Mouse (Mus musculus) neural tube, embryonic 12.5 days (tissue): ENCODE data around the gene Banf2. TPM values are rescaled to one million over a fixed set of nuclear protein-coding genes. Genes with fewer than 3 reads are reported as not detected.

Experiments used
- ATAC-seq: fragments of 200-750 bp; cut with Nextera tagmentation; 2 replicates; pipeline ENCODE4 v1.8.0; 2017; ENCODE audit warnings: low read depth, mild to moderate bottlenecking, moderate TSS enrichment, moderate library complexity; ENCODE audit not compliant: low FRiP score
- H3K27ac ChIP-seq: fragments of 300-500 bp; sonication (generic); 2 replicates; pipeline ENCODE4 v1.5.1; 2016
- H3K27me3 ChIP-seq: fragments of 300-500 bp; sonication (generic); replicated peaks from 2 replicates; pipeline ENCODE4 v1.6.1; 2016; ENCODE audit warnings: mild to moderate bottlenecking
- H3K36me3 ChIP-seq: fragments of 300-500 bp; sonication (generic); 2 replicates; pipeline ENCODE4 v1.6.1; 2016; ENCODE audit warnings: mild to moderate bottlenecking
- H3K4me1 ChIP-seq: fragments of 300-500 bp; sonication (generic); 2 replicates; pipeline ENCODE4 v1.6.1; 2016
- H3K4me2 ChIP-seq: fragments of 300-500 bp; sonication (generic); replicated peaks from 2 replicates; pipeline ENCODE4 v1.6.1; 2016; ENCODE audit warnings: mild to moderate bottlenecking
- H3K4me3 ChIP-seq: fragments of 300-500 bp; sonication (generic); 2 replicates; pipeline ENCODE4 v1.5.1; 2016
- H3K9ac ChIP-seq: fragments of 300-500 bp; sonication (generic); 2 replicates; pipeline ENCODE4 v1.6.1; 2016; ENCODE audit warnings: mild to moderate bottlenecking
- H3K9me3 ChIP-seq: fragments of 300-500 bp; sonication (generic); 2 replicates; pipeline ENCODE4 v1.6.1; 2016; ENCODE audit warnings: mild to moderate bottlenecking
- WGBS: fragments of 180-500 bp; shearing (Covaris S2); methylation state at CpG from one replicate; pipeline ENCODE4 v1.1.7; 2016; 5-methylcytosine and 5-hydroxymethylcytosine counted together
- polyA plus RNA-seq: library from polyadenylated mRNA; unstranded; fragments of >200 nt; fragmentation: Nextera tagmentation; extraction: Ambion mirVana; gene quantifications from 2 replicates; pipeline ENCODE4 v1.2.1, GENCODE M21; 2016

Gene Banf2
- polyA plus RNA-seq, result not detected in 2 replicates

DNA sequence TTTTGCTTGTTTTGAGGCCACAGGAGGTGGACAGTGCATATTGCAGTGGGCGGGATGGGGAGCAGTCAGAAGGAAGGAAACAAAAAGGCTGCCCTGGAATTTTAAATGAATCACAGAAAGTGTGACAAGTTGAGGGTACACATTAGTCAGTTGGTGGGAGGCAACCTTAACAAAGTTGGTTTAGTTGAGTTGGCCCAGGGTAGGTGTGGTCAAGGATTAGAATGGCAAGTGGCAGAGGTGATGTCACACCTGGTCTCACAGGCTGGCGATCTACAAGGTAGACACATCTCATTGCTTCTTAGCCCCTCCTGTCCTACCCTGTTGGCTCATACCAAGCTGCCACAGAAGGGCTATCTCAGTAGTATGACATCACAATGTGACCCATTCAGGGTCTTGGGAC is at the start of gene Banf2:
TSS of gene Banf2 (plus strand) at position 396 of the 400 bp plus-strand sequence.
- no peak for ATAC-seq
- Histone ChIP-seq H3K4me2 (no peak within 1 kb of the TSS), H3K4me1 (no peaks in the 10 kb centered on the region), H3K4me3 (no peak within 1 kb of the TSS), H3K9ac (no peak within 1 kb of the TSS), H3K9me3 (no peaks in the 10 kb centered on the region), H3K27ac (no peak within 1 kb of the TSS), H3K27me3 (no peaks in the 10 kb centered on the region), H3K36me3 (no peaks in the 10 kb centered on the region)
- 88% methylated on average over 2 of the region's 2 CpGs for WGBS

DNA sequence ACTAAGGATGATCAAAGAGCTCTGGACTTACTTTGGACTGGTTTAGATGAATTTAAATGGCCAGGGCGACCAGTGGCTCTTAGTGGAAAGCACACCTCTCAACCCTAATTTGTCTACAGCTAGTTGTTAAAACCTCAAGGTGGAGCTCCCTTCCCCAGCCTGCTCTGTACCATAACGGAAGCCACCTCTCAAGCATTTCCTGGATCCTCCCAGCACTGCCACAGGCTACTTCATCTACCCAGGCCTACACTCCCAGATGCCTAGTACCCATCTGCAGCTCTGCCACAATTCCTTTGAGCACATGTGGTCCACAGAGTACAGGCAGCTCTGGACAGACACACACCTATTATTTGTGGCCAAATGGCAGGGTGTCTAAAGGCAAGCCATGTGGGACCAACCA is 49.4 kb upstream of the Banf2 start:
- H3K4me2 ChIP-seq, result no peak overlapping the region
- no peak for ATAC-seq
- H3K4me1 ChIP-seq, result peaks cover 5% of the 10 kb centered on the region; the same call in 1 of the 2 replicates
- WGBS, result 80% methylated on average over 2 of the region's 2 CpGs
- H3K36me3 ChIP-seq, result 0 out of 2 replicates have a peak, but pooled peaks cover 4% of the 10 kb centered on the region
- no peak overlapping the region for H3K27ac ChIP-seq
- H3K27me3 ChIP-seq, result no peaks in the 10 kb centered on the region
- no peak overlapping the region for H3K9ac ChIP-seq
- H3K4me3 ChIP-seq, result no peak overlapping the region
- no peaks in the 10 kb centered on the region for H3K9me3 ChIP-seq

DNA sequence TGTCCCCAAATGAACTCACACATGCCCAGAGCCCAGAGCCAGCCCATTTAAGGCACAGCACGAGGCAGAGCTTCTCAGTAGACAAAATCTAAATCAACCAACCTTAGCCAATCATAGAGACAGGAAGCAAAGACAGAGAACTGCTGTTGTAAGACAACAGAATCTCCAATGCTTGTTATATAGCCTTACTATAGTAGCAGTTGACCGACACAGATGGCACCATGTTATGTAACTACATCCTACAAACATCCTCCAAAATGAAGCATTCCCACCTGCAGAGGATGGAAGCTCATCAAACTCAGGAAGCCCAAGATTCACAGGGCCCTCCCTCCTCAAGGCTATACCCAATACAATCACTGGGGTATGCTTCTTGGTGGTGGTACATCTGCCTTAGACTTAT is 45.4 kb upstream of the Banf2 start:
- no peak overlapping the region for H3K9ac ChIP-seq
- H3K4me2 ChIP-seq, result no peak overlapping the region
- 84% methylated on average over 2 of the region's 2 CpGs for WGBS
- H3K36me3 ChIP-seq, result 0 out of 2 replicates have a peak, but pooled peaks cover 7% of the 10 kb centered on the region
- no peak overlapping the region for H3K4me3 ChIP-seq
- H3K4me1 ChIP-seq, result peaks cover 5% of the 10 kb centered on the region; the same call in 1 of the 2 replicates
- no peaks in the 10 kb centered on the region for H3K27me3 ChIP-seq
- no peak overlapping the region for H3K27ac ChIP-seq
- no peak for ATAC-seq
- H3K9me3 ChIP-seq, result no peaks in the 10 kb centered on the region

DNA sequence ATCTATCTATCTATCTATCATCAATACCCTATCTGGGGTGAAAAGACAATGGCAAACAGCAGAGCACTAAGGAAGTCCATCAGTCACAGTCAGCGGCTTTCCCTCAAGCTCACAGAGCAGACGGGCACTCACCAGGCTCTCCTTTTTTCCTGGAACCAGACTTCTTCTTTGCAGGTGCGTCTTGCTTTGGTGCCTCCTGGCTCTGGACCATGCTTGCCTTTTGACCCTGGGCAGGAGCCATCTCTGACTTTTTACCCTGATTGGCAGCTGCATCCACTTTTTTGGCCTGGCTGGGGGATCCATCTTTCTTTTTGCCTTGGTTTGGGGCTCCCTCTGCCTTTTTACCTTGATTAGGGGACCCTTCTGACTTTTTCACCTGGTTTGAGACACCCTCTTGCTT is 44.8 kb upstream of the Banf2 start:
- Histone ChIP-seq H3K36me3 (0 out of 2 replicates have a peak, but pooled peaks cover 7% of the 10 kb centered on the region), H3K9me3 (no peaks in the 10 kb centered on the region), H3K27me3 (no peaks in the 10 kb centered on the region), H3K27ac (no peak overlapping the region), H3K4me2 (no peak overlapping the region), H3K4me1 (peaks cover 5% of the 10 kb centered on the region; the same call in 1 of the 2 replicates), H3K9ac (no peak overlapping the region), H3K4me3 (no peak overlapping the region)
- ATAC-seq, result no peak
- WGBS, result 85% methylated on average over 3 of the region's 3 CpGs

DNA sequence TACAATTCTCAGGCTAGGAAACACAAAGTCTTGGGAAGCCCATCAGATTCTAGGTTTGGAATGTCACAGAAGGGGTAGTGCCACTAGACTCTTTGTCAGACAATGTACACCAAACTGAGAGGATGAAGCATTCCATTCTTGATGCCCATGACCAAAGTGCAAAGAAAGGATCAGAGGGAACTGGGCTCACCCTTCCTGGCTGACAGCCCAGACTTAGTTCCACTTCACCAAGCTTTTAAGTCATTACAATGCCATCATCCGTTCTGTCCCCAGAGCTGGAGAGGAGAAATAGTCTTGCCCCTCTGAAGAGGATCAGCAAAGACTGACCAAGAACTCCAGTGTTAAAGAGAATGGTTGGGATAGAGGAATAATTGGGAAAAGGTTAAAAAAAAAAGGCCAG is 41.9 kb upstream of the Banf2 start:
- Histone ChIP-seq H3K36me3 (0 out of 2 replicates have a peak, but pooled peaks cover 7% of the 10 kb centered on the region), H3K9ac (no peak overlapping the region), H3K27ac (no peak overlapping the region), H3K27me3 (no peaks in the 10 kb centered on the region), H3K4me3 (no peak overlapping the region), H3K4me1 (no peaks in the 10 kb centered on the region), H3K9me3 (no peaks in the 10 kb centered on the region), H3K4me2 (no peak overlapping the region)
- no peak for ATAC-seq
- WGBS, result 43% methylated on average over 1 of the region's 1 CpGs

DNA sequence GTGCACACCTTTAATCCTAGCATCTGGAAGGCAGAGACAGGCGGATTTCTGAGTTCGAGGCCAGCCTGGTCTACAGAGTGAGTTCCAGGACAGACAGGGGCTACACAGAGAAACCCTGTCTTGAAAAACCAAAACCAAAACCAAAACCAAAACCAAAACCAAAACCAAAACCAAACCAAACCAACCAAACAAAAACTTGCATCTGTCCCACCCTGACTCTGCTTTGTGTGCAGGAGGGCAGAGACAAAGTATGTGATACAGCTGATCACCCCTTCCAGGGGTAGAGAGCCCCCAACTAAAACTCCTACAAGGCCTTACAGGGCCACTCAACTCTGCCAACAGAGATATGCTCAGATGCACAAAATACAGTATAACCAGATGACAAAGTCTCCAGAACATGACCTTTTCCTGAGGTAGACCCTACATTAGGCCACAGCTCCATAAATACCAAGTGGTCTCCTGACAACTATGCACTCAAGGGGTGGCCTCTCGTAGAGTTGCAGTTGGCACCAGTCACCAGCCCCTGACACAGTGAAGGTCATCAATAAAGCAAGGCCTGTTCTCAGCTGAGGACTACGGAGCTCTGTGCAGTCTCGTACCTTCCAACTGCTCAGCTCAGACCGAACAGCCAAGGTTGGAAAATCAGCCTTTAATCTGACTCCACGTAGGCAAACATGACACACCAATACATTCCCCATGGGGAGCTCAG is 40.7 kb upstream of the Banf2 start:
- Histone ChIP-seq H3K4me2 (no peak overlapping the region), H3K36me3 (0 out of 2 replicates have a peak, but pooled peaks cover 7% of the 10 kb centered on the region), H3K27me3 (no peaks in the 10 kb centered on the region), H3K9ac (no peak overlapping the region), H3K4me1 (no peaks in the 10 kb centered on the region), H3K27ac (no peak overlapping the region), H3K9me3 (no peaks in the 10 kb centered on the region), H3K4me3 (no peak overlapping the region)
- ATAC-seq, result no peak
- WGBS, result 96% methylated on average over 7 of the region's 7 CpGs

DNA sequence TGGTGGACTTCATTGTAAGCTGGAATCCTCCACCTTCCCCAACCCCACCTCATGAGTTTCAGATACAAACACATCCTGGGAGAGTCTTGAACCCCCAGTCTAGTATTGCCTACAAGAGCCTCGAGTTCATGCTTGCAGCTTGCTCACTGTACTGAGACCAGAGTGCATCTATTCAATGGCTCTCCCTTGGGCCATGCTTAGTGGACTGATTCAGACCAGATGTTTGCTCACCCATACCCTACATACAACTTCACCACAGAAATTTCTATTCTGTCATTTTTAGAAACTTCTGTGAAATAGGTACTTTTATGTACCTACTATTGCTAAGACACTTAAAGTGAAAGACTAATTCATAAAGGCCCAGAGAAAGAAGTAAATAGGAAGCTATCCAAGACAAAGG is 39.9 kb upstream of the Banf2 start:
- H3K27me3 ChIP-seq, result no peaks in the 10 kb centered on the region
- no peaks in the 10 kb centered on the region for H3K9me3 ChIP-seq
- H3K9ac ChIP-seq, result no peak overlapping the region
- no peaks in the 10 kb centered on the region for H3K4me1 ChIP-seq
- no peak overlapping the region for H3K27ac ChIP-seq
- ATAC-seq, result no peak
- no peak overlapping the region for H3K4me2 ChIP-seq
- H3K36me3 ChIP-seq, result 0 out of 2 replicates have a peak, but pooled peaks cover 3% of the 10 kb centered on the region
- H3K4me3 ChIP-seq, result no peak overlapping the region
- 87% methylated on average over 1 of the region's 1 CpGs for WGBS

DNA sequence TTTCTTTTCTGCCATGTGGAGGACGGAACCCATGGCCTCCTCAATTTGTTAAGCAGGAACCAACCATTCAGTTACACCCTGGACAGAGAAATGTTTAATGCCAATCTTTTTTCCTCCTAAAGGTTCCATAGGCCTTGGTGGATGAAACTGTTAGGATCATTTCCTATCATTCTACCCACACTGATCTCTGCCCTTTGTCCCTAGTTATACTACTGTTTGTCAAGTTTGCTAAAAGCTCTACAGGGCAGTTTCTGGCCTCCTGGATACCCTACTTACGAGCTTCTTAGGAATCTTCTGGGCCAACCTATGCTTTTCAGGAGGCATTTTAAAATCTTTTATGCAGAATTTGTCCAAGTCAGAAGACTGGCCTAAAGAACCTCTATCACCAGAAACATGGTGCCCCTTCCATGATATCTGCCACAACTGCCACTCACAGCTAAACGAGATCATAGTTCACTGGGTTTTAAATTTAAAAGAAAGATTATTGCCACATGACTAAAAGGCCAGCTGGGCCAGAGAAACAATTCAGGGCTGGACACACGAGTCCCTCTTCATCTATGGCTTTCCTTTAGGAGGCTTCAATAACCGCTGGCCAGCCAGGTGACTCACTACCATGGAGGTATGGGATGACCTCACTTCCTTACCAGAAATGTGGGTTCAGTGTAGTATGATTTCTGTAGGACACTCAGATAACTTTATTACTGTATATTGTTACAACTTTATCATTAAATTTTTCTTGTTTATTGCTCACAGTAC is 30.5 kb upstream of the Banf2 start:
- no peak overlapping the region for H3K4me2 ChIP-seq
- ATAC-seq, result no peak
- WGBS, result 88% methylated on average over 5 of the region's 5 CpGs

DNA sequence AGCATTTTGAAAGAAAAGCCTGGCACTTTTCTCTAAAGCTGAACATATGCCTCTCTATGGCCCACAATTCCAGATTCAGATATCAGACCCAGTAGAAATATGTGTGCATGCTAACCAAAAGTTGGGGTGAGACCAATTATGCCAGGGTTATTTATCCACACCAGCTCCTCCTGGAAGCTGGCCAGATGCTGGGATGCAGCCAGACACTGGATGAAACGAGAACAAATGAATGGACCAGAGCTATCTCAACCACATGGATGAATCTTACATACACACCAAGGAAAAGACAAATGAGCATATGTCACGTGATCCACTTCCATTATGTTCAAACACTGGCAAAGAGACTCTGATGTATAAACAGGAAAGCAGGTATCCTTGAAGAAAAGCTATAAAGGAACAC is 29.3 kb upstream of the Banf2 start:
- Histone ChIP-seq H3K9ac (no peak overlapping the region), H3K9me3 (no peaks in the 10 kb centered on the region), H3K4me2 (no peak overlapping the region), H3K4me3 (no peak overlapping the region), H3K4me1 (no peaks in the 10 kb centered on the region), H3K27me3 (no peaks in the 10 kb centered on the region), H3K27ac (no peak overlapping the region), H3K36me3 (no peaks in the 10 kb centered on the region)
- 76% methylated on average over 2 of the region's 2 CpGs for WGBS
- ATAC-seq, result no peak

More for the DNA sequence above, 30.5 kb upstream of the Banf2 start:
- no peaks in the 10 kb centered on the region for H3K27me3 ChIP-seq
- H3K36me3 ChIP-seq, result no peaks in the 10 kb centered on the region
- H3K9ac ChIP-seq, result no peak overlapping the region
- no peak overlapping the region for H3K27ac ChIP-seq
- no peaks in the 10 kb centered on the region for H3K9me3 ChIP-seq
- H3K4me3 ChIP-seq, result no peak overlapping the region
- no peaks in the 10 kb centered on the region for H3K4me1 ChIP-seq

DNA sequence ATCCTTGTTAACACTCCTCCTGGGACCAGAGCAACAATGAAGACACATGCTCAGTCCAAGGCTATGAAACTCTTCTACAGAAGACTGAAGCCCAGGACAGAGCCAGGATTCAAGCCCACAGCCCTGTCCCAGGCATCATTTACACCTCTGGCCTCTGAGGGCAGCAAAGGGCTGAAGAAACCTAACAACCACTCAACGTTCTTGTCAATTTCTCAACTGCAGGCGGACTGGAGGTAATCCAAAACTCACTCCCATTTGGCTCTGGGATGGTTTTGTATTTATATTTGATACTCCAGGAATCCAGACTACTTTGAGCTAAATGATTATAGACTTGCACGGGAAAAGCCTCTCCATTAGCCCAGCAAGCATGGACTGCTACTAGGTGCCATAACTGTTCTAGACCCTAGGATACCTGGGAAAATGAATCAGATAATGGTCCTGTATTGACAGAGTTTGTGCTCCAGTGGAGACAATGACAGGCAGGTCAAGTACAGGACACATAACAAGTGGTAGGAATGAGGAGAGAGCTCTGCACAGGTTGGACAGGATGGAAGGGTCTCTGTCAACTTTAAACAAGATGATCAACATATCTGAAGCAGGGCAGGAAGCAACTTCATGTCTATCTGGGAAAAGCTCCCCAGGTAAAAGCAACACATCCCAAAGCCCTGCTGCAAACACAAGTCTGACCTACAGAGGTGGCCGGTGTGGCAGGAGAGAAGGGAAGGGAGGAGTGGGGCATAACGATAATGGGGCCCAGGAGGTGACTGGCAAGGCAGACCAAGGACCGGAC is 27.5 kb upstream of the Banf2 start:
- Histone ChIP-seq H3K9ac (no peak overlapping the region), H3K4me2 (no peak overlapping the region), H3K27me3 (no peaks in the 10 kb centered on the region), H3K4me1 (0 out of 2 replicates have a peak, but pooled peaks cover 9% of the 10 kb centered on the region), H3K36me3 (no peaks in the 10 kb centered on the region), H3K9me3 (no peaks in the 10 kb centered on the region), H3K4me3 (no peak overlapping the region), H3K27ac (no peak overlapping the region)
- no peak for ATAC-seq
- 82% methylated on average over 6 of the region's 6 CpGs for WGBS

DNA sequence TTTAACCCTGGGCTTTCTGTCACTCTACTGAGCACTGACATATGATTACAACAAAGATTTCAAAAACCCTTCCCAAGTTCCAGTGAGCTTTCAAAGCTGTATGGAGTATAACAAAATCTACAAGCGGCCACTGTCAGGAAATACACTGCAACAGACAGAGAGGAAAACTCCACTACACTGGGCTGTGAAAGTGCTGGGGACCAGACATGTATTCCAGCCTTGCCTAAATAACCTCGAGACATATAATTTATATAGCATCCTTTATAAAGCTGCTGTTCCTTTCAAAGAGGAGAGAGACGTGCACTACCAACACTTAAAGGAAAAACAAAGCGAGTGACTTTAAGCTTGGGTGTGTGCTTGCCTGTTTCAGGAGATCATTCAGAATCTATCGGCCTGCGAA is 26.2 kb upstream of the Banf2 start:
- H3K27me3 ChIP-seq, result no peaks in the 10 kb centered on the region
- 0 out of 2 replicates have a peak, but pooled peaks cover 9% of the 10 kb centered on the region for H3K4me1 ChIP-seq
- H3K9ac ChIP-seq, result no peak overlapping the region
- H3K27ac ChIP-seq, result no peak overlapping the region
- no peak overlapping the region for H3K4me2 ChIP-seq
- H3K4me3 ChIP-seq, result no peak overlapping the region
- H3K9me3 ChIP-seq, result no peaks in the 10 kb centered on the region
- WGBS, result 78% methylated on average over 6 of the region's 6 CpGs
- ATAC-seq, result no peak
- H3K36me3 ChIP-seq, result no peaks in the 10 kb centered on the region

DNA sequence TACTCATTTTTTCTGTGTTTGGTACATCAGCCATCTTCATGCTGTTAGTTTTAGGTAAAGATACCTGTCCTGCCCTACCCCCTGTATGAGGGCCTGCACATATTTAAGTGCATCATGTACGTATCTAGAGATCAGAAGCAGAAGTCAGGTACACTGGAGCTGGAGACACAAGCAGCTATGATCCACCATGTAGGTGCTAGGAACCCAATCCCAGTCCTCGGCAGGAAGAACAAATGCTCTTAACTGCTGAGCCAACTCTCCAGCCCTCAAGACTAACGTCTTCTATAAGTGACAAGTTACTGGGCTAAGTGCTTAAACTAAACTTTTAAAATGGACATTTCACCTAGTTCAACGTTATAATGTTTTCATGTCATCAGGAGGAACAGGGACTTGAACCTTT is 25.6 kb upstream of the Banf2 start:
- Histone ChIP-seq H3K27me3 (no peaks in the 10 kb centered on the region), H3K4me2 (no peak overlapping the region), H3K4me3 (no peak overlapping the region), H3K27ac (no peak overlapping the region), H3K9ac (no peak overlapping the region), H3K36me3 (no peaks in the 10 kb centered on the region), H3K4me1 (0 out of 2 replicates have a peak, but pooled peaks cover 9% of the 10 kb centered on the region), H3K9me3 (no peaks in the 10 kb centered on the region)
- ATAC-seq, result no peak
- WGBS, result 92% methylated on average over 4 of the region's 4 CpGs
